Mouse (Mus musculus) induced T-regulatory cell, adult 2 months (primary cell): ENCODE measurements at regions not wholly inside any gene's neighbourhood (a gene's known extent, or its start where the extent isn't known, plus 50 kb on each side); places are given as distances from the start of the nearest gene placed in this dataset.
"Not testable (repeated sequence)": the region's sequence is repeated elsewhere in the genome, so short reads cannot be mapped to it uniquely, and the experiment has no call there.

Source experiments
- DNase-seq: peaks from one replicate; pipeline ENCODE4 v3.0.0-alpha.2; 2012; ENCODE audit warnings: low read depth

DNA sequence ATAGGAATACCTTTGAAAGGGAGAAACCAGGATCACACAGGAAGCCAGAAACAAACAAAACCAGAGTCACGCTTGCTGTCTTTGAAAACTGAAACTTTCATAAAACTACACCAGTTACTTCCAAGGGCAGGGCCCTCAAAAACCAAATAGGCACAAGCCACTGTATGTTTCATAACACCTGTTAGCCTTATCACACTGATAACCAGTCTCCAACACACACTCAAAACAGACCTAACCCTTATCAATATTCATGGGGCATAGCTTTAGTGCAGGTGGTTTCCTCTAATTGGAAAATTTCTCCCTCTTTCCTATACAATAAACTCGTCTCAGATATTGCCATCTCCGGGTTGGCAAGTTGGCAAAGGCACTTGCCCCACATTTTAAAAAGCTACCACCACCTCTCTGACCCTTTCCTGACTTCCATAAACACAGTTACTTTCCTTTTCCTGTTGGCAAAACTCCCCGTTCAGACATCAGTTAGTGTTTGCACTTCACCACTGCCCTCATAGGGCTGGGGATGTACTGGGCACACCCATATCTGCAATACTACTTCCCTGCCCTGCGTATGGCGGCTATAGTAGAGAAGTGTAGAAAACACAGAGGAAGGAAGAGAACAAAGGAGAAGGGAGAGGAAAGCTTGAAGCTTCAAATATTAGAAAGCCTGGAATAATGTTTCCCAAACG lies 169.1 kb upstream of the Col8a1 start:
- no peak for DNase-seq

DNA sequence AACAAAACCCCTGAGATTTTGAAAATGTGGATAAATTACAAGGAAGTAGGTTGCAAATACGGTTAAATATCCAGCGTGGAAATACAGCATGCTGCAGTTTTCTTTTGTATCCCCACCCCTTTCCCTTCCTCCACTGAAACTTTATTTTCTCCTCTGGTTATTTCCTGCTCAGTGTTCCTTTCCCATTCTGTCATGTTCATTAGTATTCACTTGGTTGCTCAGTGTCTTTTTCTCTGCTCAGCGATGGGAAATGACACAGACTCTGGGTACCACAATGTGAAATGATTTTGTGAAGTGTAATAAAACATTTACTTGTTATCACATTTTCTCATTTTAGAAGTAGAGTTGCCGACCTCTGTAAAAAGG lies 169.6 kb upstream of the Col8a1 start:
- no peak for DNase-seq

DNA sequence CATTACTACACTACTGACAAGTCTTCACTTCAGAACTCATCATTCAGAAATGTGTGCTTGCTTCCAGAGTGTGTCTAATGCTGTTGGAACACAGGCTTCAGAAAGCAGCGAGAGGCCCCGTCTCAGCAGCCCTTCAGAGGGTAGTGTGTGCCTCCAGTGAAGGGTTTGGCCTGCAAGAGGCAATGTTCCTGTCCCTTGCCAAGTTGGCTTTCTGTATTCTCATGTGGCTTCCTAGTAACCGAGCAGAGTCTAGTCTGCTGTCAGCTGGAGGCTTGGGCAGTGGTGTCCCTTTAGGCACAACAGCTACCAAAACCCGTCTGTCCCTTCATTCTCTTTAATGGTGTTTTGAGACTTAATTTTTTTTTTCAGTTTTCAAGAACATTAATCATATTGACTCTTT lies 173.3 kb upstream of the Col8a1 start:
- no peak for DNase-seq

DNA sequence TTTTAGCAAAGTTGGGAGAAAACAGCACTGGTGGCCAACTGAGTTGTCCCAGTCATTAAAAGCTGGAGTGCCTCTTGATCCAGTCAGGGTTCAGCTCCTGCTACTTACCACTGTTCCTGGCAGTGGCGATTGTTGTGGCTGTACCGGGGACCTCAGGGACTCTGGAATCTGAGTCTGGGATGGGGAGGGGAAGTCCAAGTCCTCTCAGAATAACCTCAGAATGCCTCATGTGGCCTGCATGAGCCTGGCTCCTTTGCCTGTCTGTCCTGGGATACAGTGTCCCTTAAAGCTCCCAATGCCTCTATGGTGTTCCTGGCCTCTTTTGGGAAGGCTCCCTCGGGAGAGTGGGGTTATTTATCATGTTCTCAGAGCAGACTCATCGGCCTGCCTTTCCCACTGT lies 173.8 kb upstream of the Col8a1 start:
- no peak for DNase-seq

DNA sequence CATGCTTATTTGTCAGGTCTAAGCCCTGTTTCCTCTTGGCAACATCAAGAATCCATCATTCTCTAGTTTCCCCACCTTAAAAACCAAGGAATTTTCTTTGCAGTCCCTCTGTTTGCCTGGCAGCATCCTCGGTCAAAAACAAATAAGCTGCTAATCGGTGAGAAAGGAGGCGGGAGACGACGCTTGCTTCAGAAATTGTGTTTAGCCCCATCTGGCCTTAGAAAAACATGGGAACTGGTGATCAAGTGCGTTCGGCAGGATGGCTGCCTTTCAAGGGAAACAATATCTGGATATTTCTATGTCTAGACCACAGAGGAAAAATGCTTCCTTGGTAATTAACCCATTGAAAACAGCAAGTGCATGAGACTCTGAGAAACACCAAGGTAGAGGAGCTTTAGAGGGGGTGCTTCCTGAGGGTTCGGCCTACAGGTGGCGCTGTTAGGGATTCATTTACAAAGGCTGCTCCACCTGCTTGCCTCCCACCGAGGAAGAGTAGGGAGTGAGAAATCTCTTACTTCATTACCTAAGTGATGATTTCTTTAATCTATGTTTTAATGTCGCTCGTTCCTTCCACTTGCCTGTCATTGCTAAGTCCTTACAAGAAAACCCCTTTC lies 174.7 kb upstream of the Col8a1 start:
- no peak for DNase-seq

DNA sequence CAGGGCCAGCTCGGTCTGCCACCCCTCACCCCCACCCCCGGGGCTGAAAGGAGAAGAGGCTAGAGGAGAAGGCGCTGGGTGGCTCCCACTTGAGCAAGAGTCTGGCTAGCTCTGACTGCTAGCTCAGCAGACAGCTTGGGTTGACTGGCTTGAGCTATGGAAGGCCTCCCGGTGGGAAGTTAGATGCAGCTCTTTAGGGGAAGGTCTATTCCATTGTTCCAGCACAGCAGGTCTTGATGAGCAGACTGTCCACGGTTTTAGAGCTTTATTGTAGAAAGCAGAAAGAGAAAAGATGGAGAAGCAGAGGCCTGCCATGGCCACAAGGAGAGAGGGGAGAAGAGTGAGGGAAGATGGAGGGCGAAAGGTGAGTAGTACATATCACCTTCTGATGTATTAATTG lies 190.9 kb upstream of the Col8a1 start:
- DNase-seq = no peak

DNA sequence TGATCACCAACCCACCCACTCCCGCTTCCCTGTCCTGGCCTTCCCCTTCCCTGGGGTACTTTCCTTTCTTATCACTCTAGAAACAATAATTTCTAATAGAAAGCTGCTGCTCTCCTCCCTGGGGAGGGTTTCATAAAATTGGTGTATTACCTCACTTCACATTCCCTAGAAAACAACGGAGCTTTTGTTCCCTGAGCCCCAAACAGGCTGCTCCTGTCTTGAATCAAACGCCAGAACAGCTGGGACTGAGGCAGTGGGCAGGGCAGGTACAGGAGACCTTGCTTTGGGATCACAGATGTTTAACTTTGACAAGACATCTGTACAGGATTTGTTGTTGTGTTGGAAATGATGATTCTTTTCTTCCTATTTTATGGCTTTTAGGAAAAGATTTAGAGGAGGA lies 192.8 kb upstream of the Col8a1 start:
- DNase-seq = no peak

DNA sequence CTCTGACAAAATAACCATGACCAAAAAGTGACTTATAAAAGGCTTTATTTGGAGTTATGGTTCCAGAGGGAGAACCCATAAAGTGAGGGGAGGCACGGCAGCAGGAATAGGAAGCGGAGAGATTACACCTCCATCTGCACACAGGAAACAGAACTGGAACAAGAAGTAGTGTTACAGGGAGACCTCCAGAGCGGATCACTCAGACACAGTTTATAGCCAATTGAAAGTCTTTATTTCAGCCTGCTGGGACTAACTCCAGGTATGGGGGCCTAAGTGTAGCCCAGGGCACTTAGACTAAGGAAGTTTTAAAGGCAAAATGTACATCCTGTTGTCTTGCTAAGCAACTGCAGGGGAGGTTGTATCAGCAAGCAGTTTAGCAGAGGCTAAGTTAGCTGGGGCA lies 195.1 kb upstream of the Col8a1 start:
- DNase-seq = no peak

DNA sequence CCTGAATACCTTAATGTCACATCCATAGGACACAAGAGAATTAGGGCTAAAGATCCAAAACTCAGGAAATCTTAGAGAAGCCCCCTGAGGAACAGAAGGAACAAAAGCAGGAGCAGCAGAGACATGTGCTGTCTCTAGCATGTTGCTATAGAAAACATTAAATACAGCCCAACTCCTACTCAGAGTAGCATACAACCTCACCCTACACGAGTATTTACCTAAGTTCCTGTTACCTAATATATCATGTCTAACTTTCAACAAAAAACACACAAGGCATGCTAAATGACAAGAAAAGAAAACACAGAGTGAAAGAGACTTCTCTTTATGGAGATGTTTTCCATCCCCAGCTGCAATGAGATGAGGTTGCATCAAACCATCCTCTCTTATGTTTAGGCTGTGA lies 216.4 kb upstream of the Col8a1 start:
- no peak for DNase-seq

DNA sequence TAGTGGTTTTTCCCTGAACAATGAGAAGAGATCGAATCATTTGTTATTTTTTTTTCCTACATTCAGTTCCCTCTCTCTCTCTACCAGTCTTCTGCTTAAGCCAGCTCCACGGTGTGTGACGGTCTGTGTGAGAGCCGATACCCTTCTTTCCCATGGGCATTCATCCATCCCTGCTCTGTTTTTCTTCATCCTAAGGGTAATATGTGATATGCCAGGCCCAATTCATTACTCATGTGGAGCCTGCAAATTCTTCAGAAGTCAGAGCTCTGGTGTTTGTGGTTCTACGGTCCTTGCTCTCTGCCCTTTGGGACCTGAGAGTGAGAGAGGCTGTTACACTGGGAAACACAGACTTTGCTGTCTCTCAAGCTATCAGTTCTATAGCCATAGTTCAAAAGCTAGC lies 229.6 kb upstream of the Col8a1 start:
- no peak for DNase-seq

DNA sequence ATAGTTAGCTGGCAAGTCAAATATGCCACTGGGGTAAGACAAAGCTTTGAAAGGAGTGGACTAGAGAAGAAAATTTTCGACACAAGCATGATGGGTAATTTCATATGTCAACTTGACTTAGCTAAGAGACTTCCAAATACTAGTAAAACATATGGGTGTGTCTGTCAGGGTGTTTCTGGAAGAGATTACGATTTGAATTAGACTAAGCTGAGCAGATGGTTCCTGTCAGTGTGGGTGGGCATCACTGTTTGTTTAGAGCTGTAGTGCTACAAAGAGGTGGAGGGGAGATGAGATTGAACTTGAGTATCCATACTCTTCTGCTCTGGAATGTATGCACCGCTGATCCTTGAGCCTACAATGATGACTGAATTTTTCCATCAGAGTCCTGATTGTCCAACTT lies 251.2 kb upstream of the Col8a1 start:
- DNase-seq = no peak

DNA sequence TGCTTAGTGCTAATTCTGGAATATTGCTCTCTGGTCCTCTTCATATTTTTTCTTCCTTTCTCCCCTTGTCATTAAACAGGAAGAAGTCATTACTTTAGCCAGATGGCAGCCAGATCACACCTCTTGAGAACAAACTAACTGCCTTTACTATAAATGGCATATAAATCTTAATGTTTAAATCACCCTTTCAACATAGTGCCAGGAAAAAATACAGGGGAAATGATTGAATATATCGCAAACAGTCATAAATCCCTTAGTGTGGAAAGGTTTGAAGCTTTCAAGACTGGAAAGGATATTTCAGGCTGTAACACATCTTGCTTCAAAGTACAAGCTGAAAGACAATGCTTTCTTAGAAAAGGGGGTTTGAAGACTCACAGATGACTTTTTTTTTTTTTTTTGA lies 259.0 kb upstream of the Col8a1 start:
- no peak for DNase-seq

DNA sequence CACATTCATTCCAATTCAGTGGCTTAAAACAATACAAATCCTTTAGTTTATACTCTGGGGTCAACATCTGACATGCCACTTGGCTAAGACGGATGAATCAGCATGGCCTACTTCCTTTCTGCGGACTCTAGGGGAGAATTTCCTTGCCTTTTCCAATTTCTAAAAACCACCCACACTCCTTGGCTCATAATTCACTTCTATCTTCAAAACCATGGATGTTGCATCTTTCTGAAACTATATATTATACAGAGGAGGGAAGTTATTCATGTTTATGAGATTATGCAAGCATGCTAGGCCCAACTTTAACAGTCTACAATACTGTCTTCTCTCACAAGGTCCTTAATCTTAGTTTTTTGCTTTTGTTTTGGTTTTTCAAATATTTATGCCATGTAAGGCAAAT lies 273.0 kb upstream of the Col8a1 start:
- no peak for DNase-seq

DNA sequence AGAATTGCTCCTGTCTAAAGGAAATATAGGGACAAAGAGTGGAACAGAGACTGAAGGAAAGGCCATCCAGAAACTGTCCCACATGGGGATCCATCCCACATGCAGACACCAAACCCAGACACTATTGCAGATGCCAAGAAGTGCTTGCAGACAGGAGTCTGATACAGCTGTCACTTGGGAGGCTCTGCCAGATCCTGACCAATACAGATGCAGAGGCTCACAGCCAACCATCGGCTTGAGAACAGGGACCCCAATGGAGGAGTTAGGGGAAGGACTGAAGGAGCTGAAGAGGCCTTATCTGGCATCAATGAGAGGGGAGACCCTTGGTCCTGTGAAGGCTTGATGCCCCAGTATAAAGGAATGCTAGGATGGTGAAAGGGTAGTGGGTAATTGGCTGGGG lies 274.0 kb upstream of the Col8a1 start:
- not testable (repeated sequence) for DNase-seq

DNA sequence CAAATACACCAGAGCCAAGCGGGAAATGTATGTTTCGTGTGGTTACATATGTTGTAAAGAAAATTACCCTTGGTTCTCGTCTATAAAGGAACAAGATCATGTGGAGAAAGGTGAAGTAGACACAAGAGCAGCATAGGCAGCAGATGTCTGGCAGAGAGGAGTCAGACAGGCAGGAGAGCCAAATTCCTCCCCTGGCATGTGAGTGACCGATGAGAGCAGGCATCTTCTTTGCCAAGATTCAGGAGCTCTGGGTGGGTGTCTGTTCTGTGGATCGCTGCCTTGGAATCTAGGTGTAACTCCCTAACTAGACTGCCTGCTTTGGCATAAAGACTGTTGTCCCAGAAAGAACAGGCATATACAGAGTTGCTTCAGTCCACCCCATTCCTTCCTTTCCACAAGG lies 275.1 kb upstream of the Col8a1 start:
- DNase-seq = no peak

DNA sequence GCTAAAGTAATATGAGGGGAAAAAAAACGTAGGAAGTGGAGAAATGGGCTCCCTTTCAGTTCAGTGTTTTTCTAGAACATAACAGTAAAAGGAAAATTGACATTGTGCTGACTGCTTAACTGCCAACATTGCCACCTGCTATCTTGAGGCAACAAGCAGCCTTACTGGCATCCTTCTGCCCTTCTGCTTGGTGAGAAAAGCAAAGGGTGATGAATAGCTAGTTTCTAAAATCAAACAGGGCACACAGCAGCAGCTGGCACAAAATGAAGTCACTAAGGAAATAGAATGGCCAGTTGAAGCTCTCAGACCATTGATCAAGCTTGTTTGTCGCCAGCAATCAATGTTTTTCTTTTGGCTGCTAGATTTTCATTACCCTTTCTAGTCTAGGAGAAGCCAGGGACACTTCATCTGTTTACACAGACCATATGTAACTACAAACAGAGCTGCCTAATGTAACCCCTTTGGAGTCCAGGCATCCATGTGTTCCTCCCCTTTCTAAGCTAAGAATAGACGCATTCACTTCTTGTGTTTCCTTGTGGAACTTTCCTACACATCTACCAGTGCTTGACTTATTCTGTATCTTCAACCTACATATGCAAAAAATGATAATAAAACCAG lies 314.2 kb upstream of the Col8a1 start:
- DNase-seq = no peak

DNA sequence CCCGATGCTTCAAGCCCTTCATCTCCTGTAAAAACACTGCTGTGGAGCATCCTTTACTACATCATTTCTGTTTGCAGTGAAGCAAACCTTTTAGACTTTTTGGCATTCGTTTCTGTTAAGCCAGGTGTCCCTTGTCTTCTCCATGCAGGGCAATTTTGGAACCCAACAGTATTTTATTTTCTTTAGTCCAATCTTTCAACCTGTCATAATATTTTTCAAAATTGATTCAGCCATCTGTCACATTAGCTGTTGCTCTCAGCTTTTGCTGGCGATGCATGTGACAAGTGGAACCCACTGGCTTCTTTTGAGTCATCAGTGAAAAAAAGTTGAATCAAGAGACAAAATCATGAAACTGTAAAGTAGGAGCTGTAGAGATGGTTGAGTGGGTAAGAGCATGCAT lies 317.9 kb upstream of the Col8a1 start:
- no peak for DNase-seq

DNA sequence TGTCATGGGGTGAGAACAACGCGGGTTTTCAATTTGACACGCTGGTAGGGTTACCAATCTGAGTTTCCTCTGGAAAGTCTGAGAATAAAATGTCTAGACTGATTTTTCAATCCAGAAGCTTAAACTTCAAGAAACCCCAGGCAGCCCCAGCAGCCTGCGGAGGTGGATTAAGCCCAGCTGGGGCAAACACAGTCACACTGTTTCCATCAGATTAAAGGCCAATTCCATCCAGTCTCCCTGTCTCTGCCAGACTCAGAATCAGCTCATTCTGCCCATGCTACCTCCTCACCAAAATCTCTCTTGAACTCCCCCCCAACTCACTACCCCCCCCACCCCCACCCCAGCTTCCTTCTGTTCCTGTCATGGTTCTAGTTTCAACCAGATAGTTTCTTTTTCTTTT lies 307.9 kb upstream of the Dcbld2 start:
- no peak for DNase-seq

DNA sequence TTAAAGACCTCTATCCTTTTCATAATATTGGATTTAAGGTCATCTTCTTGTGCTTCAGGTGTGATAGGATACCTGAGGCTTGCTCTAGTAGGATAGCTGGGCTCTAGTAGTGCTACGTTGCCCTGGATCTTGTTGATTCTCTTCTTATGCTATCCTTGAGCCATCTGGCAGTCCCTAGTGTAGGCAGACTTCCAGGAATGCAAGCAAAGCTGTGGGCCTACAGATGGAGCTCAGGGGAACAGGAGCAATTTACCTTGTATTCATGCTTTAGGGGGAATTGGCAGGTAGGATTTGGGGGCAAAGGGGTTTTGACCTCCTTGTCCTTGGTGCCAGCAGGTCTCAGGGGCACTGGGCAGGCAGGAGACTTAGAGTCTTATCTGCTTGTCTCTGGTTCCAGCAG lies 297.8 kb upstream of the Dcbld2 start:
- no peak for DNase-seq

DNA sequence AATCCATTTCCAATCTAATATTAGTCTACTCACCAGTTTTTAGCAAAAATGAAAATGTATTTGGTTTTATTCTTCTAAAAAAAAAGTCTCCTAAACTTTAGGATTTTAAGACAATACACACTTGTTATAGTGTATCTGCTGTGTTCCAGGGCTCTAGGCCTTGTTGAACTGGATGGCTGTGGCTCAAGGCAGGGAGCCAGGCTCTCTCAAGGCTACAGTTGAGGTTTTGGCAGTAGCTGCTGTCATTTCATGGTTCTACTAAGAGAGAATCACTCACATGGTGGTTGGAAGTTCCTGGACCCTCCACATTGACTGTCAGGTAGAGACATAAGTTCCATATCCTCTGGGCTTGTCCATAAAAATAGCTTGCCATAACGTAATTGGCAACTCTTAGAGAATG lies 282.2 kb upstream of the Dcbld2 start:
- no peak for DNase-seq

DNA sequence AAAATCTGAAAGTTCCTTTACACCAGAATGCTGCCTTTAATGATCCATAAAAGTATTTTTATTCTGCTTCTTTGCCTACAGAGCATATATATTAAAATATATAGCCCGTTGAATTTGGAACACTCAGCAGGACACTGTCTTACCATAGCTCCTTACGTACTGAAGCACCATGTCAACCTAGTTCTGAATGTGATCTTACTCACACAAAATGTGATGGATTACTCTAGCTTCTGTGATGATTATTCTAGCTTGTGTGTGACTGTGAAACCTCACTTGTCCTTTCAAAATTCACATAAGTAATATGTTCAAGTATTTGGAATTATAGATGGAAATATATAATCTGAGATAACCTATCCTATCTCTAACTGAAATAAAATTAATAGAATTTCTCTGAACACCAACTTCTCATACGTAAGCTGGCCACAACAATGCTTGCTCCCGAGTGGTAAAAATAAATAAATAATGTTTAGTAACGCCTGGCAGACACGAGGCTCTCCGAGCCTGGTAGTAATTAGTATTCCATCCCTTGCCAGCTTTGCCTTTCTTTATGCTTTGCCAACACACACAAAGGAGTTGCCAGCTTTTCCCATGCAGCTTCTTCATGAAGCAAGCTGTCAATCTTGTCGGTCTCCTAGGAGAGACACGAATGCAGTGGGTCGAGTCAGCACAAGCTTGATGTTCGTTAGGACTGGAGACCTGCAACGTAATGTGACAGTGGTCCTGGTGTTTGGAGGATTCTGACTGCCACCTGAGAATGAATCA lies 271.9 kb upstream of the Dcbld2 start:
- DNase-seq = no peak

DNA sequence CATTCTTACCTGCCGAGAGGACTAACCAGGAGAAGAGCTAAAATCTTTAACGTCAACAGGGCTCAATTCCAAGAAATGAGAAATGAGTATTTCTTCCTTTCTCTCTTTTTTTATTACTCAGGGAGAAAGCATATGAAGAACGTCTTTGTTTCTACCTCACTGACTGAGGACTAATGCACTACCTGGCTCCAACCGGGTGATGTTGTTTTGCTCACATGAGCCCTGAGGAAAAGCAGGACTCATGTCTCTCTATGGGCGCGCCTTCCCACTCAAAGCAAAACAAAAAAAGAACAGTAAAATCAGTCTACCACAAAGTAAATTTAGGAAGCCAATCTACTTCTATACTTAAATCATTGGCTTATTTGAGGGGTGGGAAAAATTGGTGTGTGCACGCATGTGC lies 271.3 kb upstream of the Dcbld2 start:
- no peak for DNase-seq

DNA sequence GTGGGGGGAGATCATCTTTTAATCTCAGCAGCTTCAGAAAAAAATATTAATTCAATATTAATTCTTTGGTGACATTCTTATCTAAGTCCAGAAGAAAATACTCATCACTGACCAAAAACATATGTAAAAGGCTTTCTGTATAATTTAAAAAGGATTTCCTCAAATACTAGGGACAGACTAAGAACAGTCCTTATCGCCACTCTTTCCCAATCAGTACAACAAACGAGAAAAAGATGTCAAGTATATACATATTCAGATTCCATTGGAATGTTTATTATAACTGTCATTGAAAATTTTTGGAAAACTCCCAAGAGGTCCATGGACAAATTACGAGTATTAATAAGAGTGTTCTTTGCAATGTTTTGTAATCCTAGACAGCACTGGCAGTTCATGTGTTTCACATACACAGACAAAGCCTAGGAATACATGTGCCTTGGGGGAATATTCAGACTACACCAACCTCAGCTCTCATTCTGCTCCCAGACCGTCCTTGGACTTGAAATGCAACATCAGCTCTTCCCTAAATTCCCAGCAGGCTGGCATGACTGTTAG lies 270.4 kb upstream of the Dcbld2 start:
- no peak for DNase-seq
